Mouse (Mus musculus) cortical plate, adult 2 months (tissue): Measurements from ENCODE around the gene Pdpk1.

ENCODE experiments used
- CTCF ChIP-seq: fragments of 200-500 bp; IDR thresholded peaks from 2 replicates; pipeline ENCODE4 v1.5.1; 2011; ENCODE audit warnings: mild to moderate bottlenecking, control low read depth, low read length; ENCODE audit not compliant: insufficient read depth; ENCODE audit errors: extremely low read depth
- POLR2A ChIP-seq: fragments of 200-500 bp; IDR thresholded peaks from 2 replicates; pipeline ENCODE4 v1.6.1; 2011; ENCODE audit warnings: mild to moderate bottlenecking, low read length, control low read depth; ENCODE audit not compliant: insufficient read depth; ENCODE audit errors: extremely low read depth

GRCm38 (mm10) chr17:24139968-24140367, 10.8 kb downstream of the Pdpk1 start:
- TF ChIP-seq CTCF (no peak), POLR2A (no peak)
